Mouse (Mus musculus) erythroblast, embryonic 14.5 days (primary cell): ENCODE results near the gene Tcf7l1. TPM values are rescaled to one million over a fixed set of nuclear protein-coding genes. Genes with fewer than 3 reads are reported as not detected.

Experiments used
- H3K27me3 ChIP-seq: 2 replicates; pipeline ENCODE4 v1.6.1; 2012; ENCODE audit warnings: inconsistent platforms; ENCODE audit not compliant: control insufficient read depth
- H3K36me3 ChIP-seq: 2 replicates; pipeline ENCODE4 v1.6.1; 2012; ENCODE audit warnings: mild to moderate bottlenecking, inconsistent platforms; ENCODE audit not compliant: control insufficient read depth
- H3K4me1 ChIP-seq: 2 replicates; pipeline ENCODE4 v1.6.1; 2012; ENCODE audit warnings: inconsistent platforms; ENCODE audit not compliant: control insufficient read depth
- H3K4me3 ChIP-seq: replicated peaks from 2 replicates; pipeline ENCODE3; 2012; ENCODE audit warnings: moderate library complexity, mild to moderate bottlenecking, inconsistent platforms
- H3K9me3 ChIP-seq: 2 replicates; pipeline ENCODE4 v1.6.1; 2012; ENCODE audit warnings: low read length, inconsistent platforms, mixed read lengths; ENCODE audit not compliant: control insufficient read depth
- GATA1 ChIP-seq: IDR thresholded peaks from 2 replicates; pipeline ENCODE4 v1.6.1; 2012; ENCODE audit warnings: low read length, inconsistent platforms, mixed read lengths
- TAL1 ChIP-seq: IDR thresholded peaks from 3 replicates; pipeline ENCODE4 v1.6.1; 2012; ENCODE audit warnings: low read length, inconsistent platforms, mixed read lengths
- polyA plus RNA-seq: library from polyadenylated mRNA; stranded (reverse); fragments of >175 nt; gene quantifications from 2 replicates; pipeline ENCODE4 v1.2.3, GENCODE M21; 2012

Tcf7l1 gene
- polyA plus RNA-seq, 1 experiment = 0.10 TPM

DNA sequence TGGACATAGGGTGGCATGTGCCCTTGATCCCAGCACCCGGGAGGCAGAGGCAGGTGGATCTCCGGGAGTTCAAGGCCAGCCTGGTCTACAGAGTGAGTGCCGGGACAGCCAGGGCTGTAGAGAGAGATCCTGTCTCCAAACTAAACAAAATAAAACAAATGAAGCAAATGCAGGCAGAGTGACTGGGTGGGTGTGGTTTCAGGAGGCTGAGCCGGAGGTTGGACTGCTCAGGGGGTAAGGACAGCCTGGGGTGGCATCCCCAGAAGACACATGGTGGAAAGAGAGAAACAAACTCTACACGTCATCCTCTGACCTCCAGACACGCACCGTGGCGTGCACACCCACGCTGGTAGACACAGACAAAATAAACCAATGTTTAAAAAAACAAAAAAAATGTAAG, 24.4 kb upstream of the Tcf7l1 start:
- Histone ChIP-seq H3K4me3 (no peak overlapping the region), H3K27me3 (no peaks in the 10 kb centered on the region), H3K36me3 (no peaks in the 10 kb centered on the region), H3K4me1 (no peaks in the 10 kb centered on the region), H3K9me3 (no peaks in the 10 kb centered on the region)
- TF ChIP-seq GATA1 = no peak
- TF ChIP-seq TAL1 = no peak

DNA sequence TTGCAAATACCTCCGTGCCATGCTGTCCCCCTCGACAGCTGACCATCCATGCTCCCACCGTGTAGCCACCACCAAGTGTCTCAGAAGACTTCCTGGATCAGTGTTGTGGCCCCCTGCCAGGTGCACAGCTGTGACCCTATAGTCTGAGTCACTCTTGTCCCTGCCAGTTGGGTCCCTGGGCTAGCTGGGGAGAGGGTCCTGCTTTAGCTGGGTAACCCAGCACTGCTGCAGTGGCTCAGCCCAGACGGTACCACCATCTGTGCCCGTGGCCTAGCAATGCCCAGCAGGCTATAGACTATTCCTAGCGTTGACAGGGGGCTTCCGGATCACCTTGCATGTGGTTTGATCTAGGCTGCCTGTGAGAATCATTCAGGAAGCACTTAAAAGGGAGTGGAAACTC, 21.2 kb upstream of the Tcf7l1 start:
- no peak for TF ChIP-seq GATA1
- TF ChIP-seq TAL1 = no peak
- H3K27me3 ChIP-seq = no peaks in the 10 kb centered on the region
- H3K4me1 ChIP-seq = no peaks in the 10 kb centered on the region
- H3K36me3 ChIP-seq = no peaks in the 10 kb centered on the region
- no peak overlapping the region for H3K4me3 ChIP-seq
- H3K9me3 ChIP-seq = no peaks in the 10 kb centered on the region

DNA sequence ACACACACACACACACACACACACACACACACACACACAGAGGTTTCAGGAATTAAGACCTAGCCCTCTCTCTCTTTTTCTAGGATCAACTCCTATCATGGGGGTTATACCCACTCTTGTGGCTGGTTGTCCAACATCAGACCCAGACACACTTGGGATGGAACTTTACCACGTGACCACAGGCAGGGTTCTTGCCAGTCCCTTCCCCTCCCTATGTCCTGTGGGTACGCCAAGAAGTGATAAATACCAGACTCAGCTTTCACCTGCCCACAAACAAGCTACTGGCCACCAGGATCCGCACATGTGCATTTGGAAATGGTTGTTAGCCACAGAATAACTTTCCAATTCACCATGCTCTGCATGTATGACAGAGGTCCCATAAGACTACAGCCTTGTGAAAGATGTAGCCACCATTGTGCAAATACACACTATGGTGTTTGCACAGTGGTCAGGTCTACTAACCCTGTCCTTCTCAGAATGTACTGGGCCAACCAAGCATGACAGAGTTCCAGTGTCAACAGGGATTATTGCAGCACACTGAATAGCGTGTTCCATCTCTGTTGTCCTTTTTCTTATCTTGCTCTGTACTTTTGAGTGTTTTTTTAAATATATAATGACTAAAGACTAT, 20.6 kb upstream of the Tcf7l1 start:
- H3K4me3 ChIP-seq = no peak overlapping the region
- no peak for TF ChIP-seq TAL1
- no peak for TF ChIP-seq GATA1
- H3K27me3 ChIP-seq = no peaks in the 10 kb centered on the region
- no peaks in the 10 kb centered on the region for H3K36me3 ChIP-seq
- H3K9me3 ChIP-seq = no peaks in the 10 kb centered on the region
- no peaks in the 10 kb centered on the region for H3K4me1 ChIP-seq

DNA sequence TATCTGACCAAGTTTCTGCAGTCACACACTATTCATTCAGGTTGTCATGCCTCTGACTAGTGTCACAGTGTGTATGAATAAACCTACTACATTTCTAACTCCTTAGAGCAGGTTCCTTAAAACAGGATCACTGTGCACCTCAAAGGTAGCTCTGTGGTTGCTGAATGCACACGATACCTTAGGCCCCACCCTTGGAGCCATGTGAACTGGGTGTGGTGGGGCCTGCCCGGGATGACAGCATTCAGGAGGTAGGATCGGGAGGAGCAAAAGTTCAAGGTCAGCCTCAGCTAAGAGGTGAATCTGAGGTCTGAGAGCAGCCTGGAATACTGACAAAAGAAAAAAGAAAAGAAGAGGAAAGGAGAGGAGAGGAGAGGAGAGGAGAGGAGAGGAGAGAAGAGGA, 19.3 kb upstream of the Tcf7l1 start:
- Histone ChIP-seq H3K9me3 (no peaks in the 10 kb centered on the region), H3K36me3 (no peaks in the 10 kb centered on the region), H3K4me3 (no peak overlapping the region), H3K4me1 (no peaks in the 10 kb centered on the region), H3K27me3 (no peaks in the 10 kb centered on the region)
- TF ChIP-seq GATA1 = no peak
- TF ChIP-seq TAL1 = no peak

DNA sequence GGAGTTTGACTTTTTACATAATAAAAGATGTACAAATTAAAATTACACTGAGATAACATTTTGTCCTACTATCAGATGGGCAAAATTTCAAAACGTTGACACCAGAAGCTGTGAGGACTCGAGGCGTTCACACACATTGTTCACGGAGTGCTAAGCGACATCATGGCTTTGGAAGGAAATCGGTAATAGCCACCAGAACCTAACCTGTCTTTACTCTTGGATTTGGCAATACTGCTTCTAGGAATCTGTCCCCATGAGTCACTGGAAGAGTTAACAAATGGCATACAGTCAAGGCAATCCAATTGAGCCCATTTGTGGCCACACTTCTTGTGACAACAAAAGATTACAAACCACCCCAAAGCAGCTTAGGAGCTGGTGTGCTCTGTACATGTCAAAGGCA, 14.6 kb upstream of the Tcf7l1 start:
- H3K4me3 ChIP-seq = no peak overlapping the region
- H3K4me1 ChIP-seq = no peaks in the 10 kb centered on the region
- H3K9me3 ChIP-seq = no peaks in the 10 kb centered on the region
- H3K36me3 ChIP-seq = no peaks in the 10 kb centered on the region
- TF ChIP-seq TAL1 = no peak
- no peak for TF ChIP-seq GATA1
- H3K27me3 ChIP-seq = no peaks in the 10 kb centered on the region

DNA sequence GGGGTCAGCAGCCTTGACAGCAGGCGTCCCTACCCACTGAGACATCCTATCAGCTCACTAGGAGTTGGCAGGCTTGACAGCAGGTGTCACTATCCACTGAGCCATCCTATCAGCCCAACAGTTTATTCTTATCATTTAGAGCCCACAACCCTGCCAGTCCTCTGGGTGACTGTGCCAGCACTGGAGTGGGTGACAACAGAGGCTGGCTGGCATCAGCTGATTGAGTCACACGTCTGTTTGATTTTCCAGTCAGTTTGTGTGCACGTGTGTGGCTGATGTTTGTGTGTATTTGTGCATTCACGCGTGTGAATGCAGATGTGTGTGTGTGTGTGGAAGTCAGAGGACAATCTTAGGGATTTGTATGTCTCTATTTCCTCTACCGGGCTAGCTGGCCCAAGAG, 13.1 kb upstream of the Tcf7l1 start:
- TF ChIP-seq GATA1 = no peak
- no peaks in the 10 kb centered on the region for H3K9me3 ChIP-seq
- no peaks in the 10 kb centered on the region for H3K4me1 ChIP-seq
- no peaks in the 10 kb centered on the region for H3K36me3 ChIP-seq
- no peak overlapping the region for H3K4me3 ChIP-seq
- H3K27me3 ChIP-seq = no peaks in the 10 kb centered on the region

DNA sequence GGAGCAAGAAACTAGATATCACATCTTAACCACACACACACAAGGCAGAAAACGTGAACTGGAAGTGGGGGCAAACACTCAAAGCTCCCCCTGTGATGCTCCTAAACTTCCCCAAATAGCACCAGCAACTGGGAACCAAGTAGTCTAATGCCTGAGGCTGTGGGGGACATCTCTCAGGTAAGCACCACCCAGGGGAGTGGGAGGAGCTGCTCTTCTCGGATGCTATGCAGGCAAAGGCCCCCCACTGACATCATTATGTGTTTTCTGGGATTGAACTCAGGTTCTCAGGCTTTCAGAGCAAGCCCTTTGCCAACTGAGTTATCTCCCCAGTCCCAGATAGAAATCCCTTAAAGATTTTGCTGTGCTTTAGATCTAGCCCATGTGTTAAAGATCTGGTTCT, 11.6 kb upstream of the Tcf7l1 start:
- Histone ChIP-seq H3K27me3 (no peaks in the 10 kb centered on the region), H3K9me3 (no peaks in the 10 kb centered on the region), H3K4me1 (no peaks in the 10 kb centered on the region), H3K36me3 (no peaks in the 10 kb centered on the region), H3K4me3 (no peak overlapping the region)
- no peak for TF ChIP-seq TAL1

DNA sequence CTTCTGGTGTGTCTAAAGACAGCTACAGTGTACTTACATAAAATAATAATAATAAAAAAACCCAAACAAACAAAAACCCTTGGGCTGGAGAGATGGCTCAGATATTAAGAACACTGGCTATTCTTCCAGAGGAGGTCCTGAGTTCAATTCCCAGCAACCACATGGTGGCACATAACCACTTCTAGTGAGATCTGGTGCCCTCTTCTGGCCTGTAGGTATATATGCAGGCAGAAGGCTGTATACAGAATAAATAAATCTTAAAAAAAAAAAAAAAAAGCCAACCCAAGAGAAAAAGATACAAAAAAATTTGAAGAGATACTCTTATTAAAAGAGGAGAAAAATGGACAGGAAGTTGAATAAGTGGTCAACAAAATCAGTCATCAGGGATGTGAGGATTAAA, 8.7 kb upstream of the Tcf7l1 start:
- Histone ChIP-seq H3K27me3 (no peaks in the 10 kb centered on the region; the same call in 1 of the 2 replicates), H3K4me3 (no peak overlapping the region)
- TF ChIP-seq GATA1 = no peak
- TF ChIP-seq TAL1 = no peak

DNA sequence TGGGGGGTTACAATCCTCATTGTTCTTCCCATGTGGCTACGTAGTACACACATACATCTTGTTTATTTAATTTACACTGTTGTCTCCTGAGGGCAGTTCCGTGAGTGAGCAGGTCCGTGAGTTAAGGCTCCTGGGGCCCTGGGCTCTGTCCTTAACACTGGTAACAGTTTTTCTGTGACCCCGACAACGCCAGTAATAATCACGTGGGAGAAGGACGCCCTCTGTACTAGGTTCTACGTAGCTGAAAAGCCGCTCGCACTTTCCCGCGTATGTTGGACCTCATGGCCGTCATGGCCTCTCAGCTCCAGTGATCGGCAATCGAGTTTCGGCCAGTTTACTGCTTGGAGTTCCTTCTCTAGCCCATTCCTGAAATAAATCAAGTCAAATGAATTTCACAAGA, 6.4 kb upstream of the Tcf7l1 start:
- TF ChIP-seq TAL1 = no peak
- TF ChIP-seq GATA1 = no peak

More for the DNA sequence above, 8.7 kb upstream of the Tcf7l1 start:
- H3K9me3 ChIP-seq = no peaks in the 10 kb centered on the region
- H3K4me1 ChIP-seq = no peaks in the 10 kb centered on the region
- no peaks in the 10 kb centered on the region for H3K36me3 ChIP-seq

DNA sequence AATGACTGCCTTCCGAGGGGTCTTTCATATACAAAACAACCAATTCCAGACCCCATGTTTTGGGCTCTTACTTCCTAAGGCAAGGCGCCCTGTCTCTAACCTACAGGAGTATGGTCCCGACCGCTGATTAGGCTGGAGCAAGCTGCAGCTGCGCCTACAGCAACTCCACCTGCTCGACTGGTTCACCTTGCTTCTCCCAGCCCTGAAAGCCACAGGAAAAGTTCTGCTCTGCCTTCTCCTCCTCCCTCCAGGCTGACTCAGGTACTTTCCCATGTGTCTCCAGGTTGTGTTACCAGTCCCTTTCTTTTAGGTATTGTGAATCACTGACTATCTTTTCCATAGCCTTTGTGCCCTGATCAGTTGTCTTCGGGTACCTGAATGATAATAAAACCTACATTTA, 5.8 kb upstream of the Tcf7l1 start:
- Histone ChIP-seq H3K4me3 (no peak overlapping the region), H3K36me3 (no peaks in the 10 kb centered on the region), H3K4me1 (no peaks in the 10 kb centered on the region), H3K27me3 (peaks cover 11% of the 10 kb centered on the region), H3K9me3 (no peaks in the 10 kb centered on the region)
- TF ChIP-seq GATA1 (no peak), TAL1 (no peak)

More for the DNA sequence above, 6.4 kb upstream of the Tcf7l1 start:
- Histone ChIP-seq H3K4me3 (no peak overlapping the region), H3K4me1 (no peaks in the 10 kb centered on the region), H3K9me3 (no peaks in the 10 kb centered on the region), H3K36me3 (no peaks in the 10 kb centered on the region), H3K27me3 (peaks cover 5% of the 10 kb centered on the region)
